Mouse (Mus musculus) stomach, embryonic 15.5 days (tissue): ENCODE data around the gene Rpl23. TPM values are rescaled to one million over a fixed set of nuclear protein-coding genes. Genes with fewer than 3 reads are reported as not detected.
"Not testable (repeated sequence)": the region's sequence is repeated elsewhere in the genome, so short reads cannot be mapped to it uniquely, and the experiment has no call there.

Experiments
- ATAC-seq: fragments of 200-750 bp; cut with Nextera tagmentation; 2 replicates; pipeline ENCODE4 v1.8.0; 2017; ENCODE audit warnings: low read depth, moderate number of reproducible peaks, moderate TSS enrichment; ENCODE audit not compliant: insufficient read depth, low FRiP score
- H3K27ac ChIP-seq: fragments of 300-500 bp; sonication (generic); 2 replicates; pipeline ENCODE4 v1.5.1; 2015; ENCODE audit warnings: mild to moderate bottlenecking, inconsistent platforms
- H3K27me3 ChIP-seq: fragments of 300-500 bp; sonication (generic); replicated peaks from 2 replicates; pipeline ENCODE4 v1.6.1; 2015; ENCODE audit warnings: inconsistent platforms
- H3K36me3 ChIP-seq: fragments of 300-500 bp; sonication (generic); 2 replicates; pipeline ENCODE4 v1.6.1; 2015; ENCODE audit warnings: inconsistent platforms
- H3K4me1 ChIP-seq: fragments of 300-500 bp; sonication (generic); 2 replicates; pipeline ENCODE4 v1.6.1; 2015; ENCODE audit warnings: inconsistent platforms
- H3K4me2 ChIP-seq: fragments of 300-500 bp; sonication (generic); 2 replicates; pipeline ENCODE4 v1.6.1; 2015; ENCODE audit warnings: mild to moderate bottlenecking, inconsistent platforms
- H3K4me3 ChIP-seq: fragments of 300-500 bp; sonication (generic); replicated peaks from 2 replicates; pipeline ENCODE4 v1.5.1; 2015; ENCODE audit warnings: inconsistent platforms
- H3K9ac ChIP-seq: fragments of 300-500 bp; sonication (generic); 2 replicates; pipeline ENCODE4 v1.6.1; 2015; ENCODE audit warnings: inconsistent platforms
- H3K9me3 ChIP-seq: fragments of 300-500 bp; sonication (generic); 2 replicates; pipeline ENCODE4 v1.6.1; 2016; ENCODE audit warnings: inconsistent platforms
- WGBS: fragments of 180-500 bp; shearing (Covaris S2); methylation state at CpG from one replicate; pipeline ENCODE4 v1.1.7; 2015; 5-methylcytosine and 5-hydroxymethylcytosine counted together
- polyA plus RNA-seq: library from polyadenylated mRNA; unstranded; fragments of >200 nt; fragmentation: Nextera tagmentation; extraction: Ambion mirVana; gene quantifications from 2 replicates; pipeline ENCODE4 v1.2.1, GENCODE M21; 2015

The Rpl23 gene
- polyA plus RNA-seq, 1 experiment from 2014 or later = 502 TPM

GRCm38 (mm10) chr11:97798782-97799145, 16.5 kb upstream of the Rpl23 start, which contains the start of gene Lasp1:
Lasp1 (plus strand) TSS chr11:97799000.
- under 1% methylated on average over 11 of the region's 11 CpGs for WGBS
- peak within 1 kb of the TSS; percentile 80 for H3K4me2 ChIP-seq
- peak within 1 kb of the TSS; percentile 87 for H3K4me3 ChIP-seq
- peaks cover 23% of the 10 kb centered on the region for H3K4me1 ChIP-seq
- H3K27ac ChIP-seq = peak within 1 kb of the TSS; percentile 97
- ATAC-seq = peak; percentile 23
- H3K36me3 ChIP-seq = no peaks in the 10 kb centered on the region
- no peaks in the 10 kb centered on the region for H3K27me3 ChIP-seq
- peak within 1 kb of the TSS; percentile 69 for H3K9ac ChIP-seq
- H3K9me3 ChIP-seq = no peaks in the 10 kb centered on the region

GRCm38 (mm10) chr11:97798083-97798435, 15.8 kb upstream of the Rpl23 start:
- Histone ChIP-seq H3K9ac (no peak overlapping the region), H3K36me3 (no peaks in the 10 kb centered on the region), H3K9me3 (no peaks in the 10 kb centered on the region), H3K27ac (no peak overlapping the region), H3K27me3 (no peaks in the 10 kb centered on the region), H3K4me1 (peaks cover 21% of the 10 kb centered on the region), H3K4me3 (0 out of 2 replicates have a peak overlapping the region, but pooled peaks have one; percentile 87), H3K4me2 (peak overlapping the region; percentile 80)
- ATAC-seq = no peak
- WGBS = 43% methylated on average over 8 of the region's 8 CpGs

- WGBS = 61% methylated on average over 15 of the region's 15 CpGs
- no peak overlapping the region for H3K27ac ChIP-seq
- H3K4me2 ChIP-seq = peak overlapping the region; percentile 80; the same call in 1 of the 2 replicates
- ATAC-seq = no peak
- no peaks in the 10 kb centered on the region for H3K36me3 ChIP-seq
- H3K4me1 ChIP-seq = peaks cover 17% of the 10 kb centered on the region
- H3K27me3 ChIP-seq = no peaks in the 10 kb centered on the region
- no peak overlapping the region for H3K9ac ChIP-seq
- H3K4me3 ChIP-seq = no peak overlapping the region
- H3K9me3 ChIP-seq = no peaks in the 10 kb centered on the region
These were observed 15.3 kb upstream of the Rpl23 start for GRCm38 (mm10) chr11:97797369-97798082.

- H3K9me3 ChIP-seq = no peaks in the 10 kb centered on the region
- no peak overlapping the region for H3K4me2 ChIP-seq
- no peak for ATAC-seq
- H3K4me1 ChIP-seq = peaks cover 12% of the 10 kb centered on the region
- no peaks in the 10 kb centered on the region for H3K27me3 ChIP-seq
- no peaks in the 10 kb centered on the region for H3K36me3 ChIP-seq
- no peak overlapping the region for H3K27ac ChIP-seq
- 6% methylated on average over 6 of the region's 6 CpGs for WGBS
- H3K4me3 ChIP-seq = no peak overlapping the region
- no peak overlapping the region for H3K9ac ChIP-seq
These were observed 14.7 kb upstream of the Rpl23 start for GRCm38 (mm10) chr11:97796910-97797309.

DNA sequence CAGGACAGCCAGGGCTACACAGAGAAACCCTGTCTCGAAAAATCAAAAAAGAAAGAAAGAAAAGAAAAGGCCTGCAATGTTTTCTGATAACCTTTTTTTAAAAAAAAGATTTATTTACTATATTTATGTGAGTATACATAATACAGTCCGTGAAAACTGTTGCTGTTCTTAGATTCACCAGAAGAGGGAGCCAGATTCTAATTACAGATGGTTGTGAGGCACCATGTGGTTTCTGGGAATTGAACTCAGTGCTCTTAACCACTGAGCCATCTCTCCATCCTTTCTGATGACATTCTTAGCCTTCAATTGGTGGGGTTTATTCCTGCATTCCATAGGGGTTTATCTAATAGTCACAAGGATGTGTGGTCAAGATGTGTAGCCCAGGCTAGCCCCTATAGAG, 10.9 kb upstream of the Rpl23 start:
- Histone ChIP-seq H3K27ac (no peak overlapping the region), H3K4me2 (no peak overlapping the region), H3K4me3 (no peak overlapping the region), H3K9ac (no peak overlapping the region), H3K27me3 (no peaks in the 10 kb centered on the region), H3K4me1 (no peaks in the 10 kb centered on the region), H3K36me3 (no peaks in the 10 kb centered on the region), H3K9me3 (no peaks in the 10 kb centered on the region)
- WGBS = 11% methylated on average over 2 of the region's 2 CpGs
- ATAC-seq = no peak; the same call in 1 of the 2 replicates

DNA sequence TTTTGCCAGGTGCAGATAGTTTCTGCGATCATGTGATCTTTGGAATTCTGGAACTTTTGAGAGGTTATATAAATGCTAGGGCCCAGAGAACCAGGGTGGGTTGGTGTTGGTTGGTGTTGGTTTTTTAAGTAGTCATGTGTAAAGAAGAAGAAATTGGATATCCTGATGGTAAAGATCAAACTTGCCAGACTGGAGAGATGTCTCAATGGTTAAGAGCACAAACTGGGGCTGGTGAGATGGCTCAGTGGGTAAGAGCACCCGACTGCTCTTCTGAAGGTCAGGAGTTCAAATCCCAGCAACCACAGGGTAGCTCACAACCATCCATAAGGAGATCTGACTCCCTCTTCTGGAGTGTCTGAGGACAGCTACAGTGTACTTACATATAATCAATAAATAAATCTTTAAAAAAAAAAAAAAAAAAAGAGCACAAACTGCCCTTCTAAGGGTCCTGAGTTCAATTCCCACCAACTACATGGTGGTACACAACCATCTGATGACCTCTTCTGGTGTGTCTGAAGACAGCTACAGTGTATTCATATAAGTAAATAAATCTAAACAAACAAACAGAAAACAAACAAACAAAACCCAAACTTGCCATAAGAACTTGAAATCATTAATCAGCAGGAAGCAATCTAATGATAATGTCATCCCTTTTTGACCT, 8.7 kb upstream of the Rpl23 start:
- H3K4me1 ChIP-seq, H3K9me3 ChIP-seq, H3K36me3 ChIP-seq, H3K9ac ChIP-seq, H3K4me2 ChIP-seq, ATAC-seq, H3K27me3 ChIP-seq, H3K4me3 ChIP-seq, H3K27ac ChIP-seq: not testable (repeated sequence)
- WGBS = 74% methylated on average over 2 of the region's 2 CpGs

GRCm38 (mm10) chr11:97789727-97790126, 7.5 kb upstream of the Rpl23 start:
- Histone ChIP-seq H3K27me3 (no peaks in the 10 kb centered on the region), H3K4me3 (no peak overlapping the region), H3K9me3 (no peaks in the 10 kb centered on the region), H3K27ac (no peak overlapping the region), H3K4me1 (no peaks in the 10 kb centered on the region), H3K9ac (no peak overlapping the region), H3K4me2 (no peak overlapping the region), H3K36me3 (no peaks in the 10 kb centered on the region)
- no peak for ATAC-seq
- WGBS = 87% methylated on average over 5 of the region's 5 CpGs

- Histone ChIP-seq H3K9me3 (no peaks in the 10 kb centered on the region), H3K4me3 (no peak overlapping the region), H3K4me1 (no peaks in the 10 kb centered on the region), H3K9ac (no peak overlapping the region), H3K27ac (no peak overlapping the region), H3K4me2 (no peak overlapping the region), H3K27me3 (no peaks in the 10 kb centered on the region), H3K36me3 (no peaks in the 10 kb centered on the region)
- no peak for ATAC-seq
- 86% methylated on average over 3 of the region's 3 CpGs for WGBS
These were observed 5.7 kb upstream of the Rpl23 start for GRCm38 (mm10) chr11:97787961-97788360.

- peak overlapping the region; percentile 73 for H3K9ac ChIP-seq
- H3K4me1 ChIP-seq = peaks cover 13% of the 10 kb centered on the region
- H3K9me3 ChIP-seq = no peaks in the 10 kb centered on the region
- H3K4me2 ChIP-seq = peak overlapping the region; percentile 55
- H3K27ac ChIP-seq = peak overlapping the region; percentile 92
- peak overlapping the region; percentile 79 for H3K4me3 ChIP-seq
- ATAC-seq = no peak
- no peaks in the 10 kb centered on the region for H3K27me3 ChIP-seq
- WGBS = 0% methylated on average over 10 of the region's 10 CpGs
- H3K36me3 ChIP-seq = peaks cover 25% of the 10 kb centered on the region
These were observed 293 bp upstream of the Rpl23 start for GRCm38 (mm10) chr11:97782564-97782895.

DNA sequence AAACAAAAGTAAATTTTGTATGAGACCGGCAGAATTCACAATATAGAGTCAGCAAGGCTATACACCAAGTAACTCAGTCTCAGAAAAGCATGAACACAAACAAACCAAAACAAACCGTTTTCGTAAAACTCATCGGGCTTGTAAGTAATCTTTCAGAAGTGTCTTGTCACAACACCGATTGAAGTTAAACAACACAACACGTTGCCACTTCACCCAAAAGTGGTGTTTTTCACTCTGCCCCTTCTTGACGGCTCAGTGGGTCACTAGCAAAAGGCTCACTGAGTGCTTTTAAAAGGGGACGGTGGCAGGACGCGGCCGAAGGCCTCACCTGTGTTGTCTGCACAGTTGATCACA, 782 bp downstream of the Rpl23 start:
- H3K9me3 ChIP-seq = no peaks in the 10 kb centered on the region
- H3K27ac ChIP-seq = peak overlapping the region; percentile 92; the same call in 1 of the 2 replicates
- H3K4me1 ChIP-seq = peaks cover 13% of the 10 kb centered on the region
- peak overlapping the region; percentile 92 for H3K9ac ChIP-seq
- peak overlapping the region; percentile 79 for H3K4me3 ChIP-seq
- peaks cover 36% of the 10 kb centered on the region for H3K36me3 ChIP-seq
- ATAC-seq = no peak
- H3K4me2 ChIP-seq = peak overlapping the region; percentile 60
- WGBS = 2% methylated on average over 11 of the region's 11 CpGs
- H3K27me3 ChIP-seq = no peaks in the 10 kb centered on the region

DNA sequence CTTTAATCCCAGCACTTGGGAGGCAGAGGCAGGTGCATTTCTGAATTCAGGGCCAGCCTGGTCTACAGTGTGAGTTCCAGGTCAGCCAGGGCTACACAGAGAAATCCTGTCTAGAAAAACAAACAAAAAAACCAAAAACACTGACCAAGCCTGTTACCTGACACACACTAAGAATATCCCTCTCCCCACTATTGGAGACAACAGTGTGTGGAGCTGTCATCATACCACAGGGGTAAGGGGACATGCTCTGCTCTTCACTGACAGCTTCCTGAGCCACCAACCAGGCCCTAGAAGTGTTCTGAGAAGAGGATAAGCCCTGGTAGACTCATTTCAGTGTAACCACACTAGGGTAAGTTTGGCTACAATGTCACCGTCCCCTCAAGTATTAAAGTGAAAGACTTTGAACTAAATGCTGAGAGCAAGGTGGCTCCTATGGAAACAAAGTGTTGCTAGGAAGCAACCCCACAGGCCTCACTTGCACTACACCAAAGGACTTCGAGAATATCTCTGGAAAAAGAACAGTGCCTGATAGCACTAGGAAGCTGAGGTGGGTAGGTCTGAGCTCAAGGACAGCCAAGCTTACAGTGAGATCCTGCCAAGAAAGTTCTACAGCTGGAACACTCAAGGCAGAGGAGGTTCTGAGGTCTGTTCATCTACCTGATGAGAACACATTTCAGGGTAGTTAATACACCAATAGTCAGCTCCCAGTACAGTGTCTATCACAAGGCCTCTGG, 2.1 kb downstream of the Rpl23 start:
- peak overlapping the region; percentile 92; the same call in 1 of the 2 replicates for H3K9ac ChIP-seq
- peaks cover 13% of the 10 kb centered on the region for H3K4me1 ChIP-seq
- H3K4me2 ChIP-seq = peak overlapping the region; percentile 60
- peak overlapping the region; percentile 79 for H3K4me3 ChIP-seq
- no peaks in the 10 kb centered on the region for H3K27me3 ChIP-seq
- ATAC-seq = no peak
- no peaks in the 10 kb centered on the region for H3K9me3 ChIP-seq
- H3K36me3 ChIP-seq = peaks cover 36% of the 10 kb centered on the region
- WGBS = 81% methylated on average over 2 of the region's 2 CpGs
- no peak overlapping the region for H3K27ac ChIP-seq

GRCm38 (mm10) chr11:97778918-97779317, 3.3 kb downstream of the Rpl23 start:
- 91% methylated on average over 1 of the region's 1 CpGs for WGBS
- no peaks in the 10 kb centered on the region for H3K27me3 ChIP-seq
- H3K27ac ChIP-seq = no peak overlapping the region
- peaks cover 36% of the 10 kb centered on the region for H3K36me3 ChIP-seq
- H3K4me2 ChIP-seq = no peak overlapping the region
- no peaks in the 10 kb centered on the region for H3K9me3 ChIP-seq
- no peak for ATAC-seq
- no peak overlapping the region for H3K4me3 ChIP-seq
- peaks cover 13% of the 10 kb centered on the region for H3K4me1 ChIP-seq
- no peak overlapping the region for H3K9ac ChIP-seq
